Mouse (Mus musculus): Measurements from ENCODE around the gene Tmed6. TPM values are rescaled to one million over a fixed set of nuclear protein-coding genes. Genes with fewer than 3 reads are reported as not detected.
A peak's percentile ranks its signal among the peaks of the same experiment; 100 is the strongest.
"Not testable (repeated sequence)": the region's sequence is repeated elsewhere in the genome, so short reads cannot be mapped to it uniquely, and the experiment has no call there.

Tmed6 gene
- polyA plus RNA-seq, 1 experiment from 2014 or later, result not detected

DNA sequence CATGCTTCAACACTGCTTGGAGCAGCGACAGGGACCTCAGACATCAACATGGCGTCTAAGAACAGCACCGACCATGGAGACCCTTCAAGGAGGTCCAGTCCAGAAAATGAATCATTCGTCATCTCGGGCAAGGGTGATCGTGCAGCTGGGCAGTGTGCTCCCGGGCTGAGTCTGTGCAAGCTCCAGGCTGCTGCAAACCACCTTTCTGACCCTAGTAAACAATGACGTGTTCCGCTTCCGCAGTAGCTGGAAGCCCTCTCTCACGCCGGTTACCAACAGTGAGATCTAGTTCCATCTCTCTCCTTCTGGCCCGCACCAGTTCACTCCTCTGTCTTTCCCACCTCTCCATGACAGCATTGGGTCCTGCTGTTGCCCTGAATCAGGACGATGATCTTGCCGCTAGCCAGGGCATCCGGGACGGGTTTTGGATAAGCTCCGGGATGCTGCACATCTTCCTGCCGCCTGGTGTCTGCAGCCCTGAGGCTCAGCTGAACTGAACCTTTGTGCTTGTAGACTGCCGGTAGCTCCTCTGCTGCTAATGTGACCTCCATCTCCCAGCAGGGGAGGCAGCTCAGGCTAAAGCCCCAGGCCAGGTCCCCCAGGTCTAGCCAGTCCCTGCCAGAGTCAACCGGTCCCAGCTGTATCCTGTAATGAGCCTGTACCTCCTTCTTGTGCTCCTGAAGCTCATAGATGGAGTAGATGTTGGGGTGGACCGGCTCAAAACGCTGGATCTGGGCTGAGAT is 43.7 kb upstream of the Tmed6 start:
- Histone ChIP-seq H3K9me3 (ENCODE audit: control insufficient read depth, low read length) (no peaks in the 10 kb centered on the region), H3K27me3 (ENCODE audit: control insufficient read depth, insufficient read depth, low read length) (no peaks in the 10 kb centered on the region), H3K4me2 (replicated peaks; ENCODE audit: low read depth, low read length) (no peak overlapping the region; the same call in 1 of the 2 replicates), H3K9ac (ENCODE audit: low read depth, low read length) (no peak overlapping the region), H3K27ac (ENCODE audit: low read depth, low read length) (no peak overlapping the region), H3K4me1 (replicated peaks; ENCODE audit: control insufficient read depth, insufficient read depth, low read length) (no peaks in the 10 kb centered on the region), H3K4me3 (ENCODE audit: low read depth, low read length) (no peak overlapping the region), H3K36me3 (ENCODE audit: control insufficient read depth, insufficient read depth, low read length) (no peaks in the 10 kb centered on the region)
- ATAC-seq (ENCODE audit: low FRiP score), result no peak
- 72% methylated on average over 23 of the region's 23 CpGs for WGBS
- no peak for DNase-seq (ENCODE audit: low spot score)

DNA sequence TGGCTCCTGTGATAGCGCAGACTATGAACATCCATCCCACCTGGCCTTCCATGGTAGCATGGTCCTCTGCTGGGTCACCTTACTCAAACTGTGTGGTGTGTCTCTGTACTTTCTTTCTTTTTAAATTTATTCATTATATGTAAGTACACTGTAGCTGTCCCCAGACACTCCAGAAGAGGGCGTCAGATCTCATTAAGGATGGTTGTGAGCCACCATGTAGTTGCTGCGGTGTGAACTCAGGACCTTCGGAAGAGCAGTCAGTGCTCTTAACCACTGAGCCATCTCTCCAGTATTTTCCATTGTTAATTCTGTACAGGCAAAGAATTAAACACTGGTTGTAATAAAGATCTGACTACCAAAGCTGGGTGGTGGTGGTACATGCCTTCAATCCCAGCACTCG is 42.6 kb upstream of the Tmed6 start:
- not testable (repeated sequence) for H3K4me2 ChIP-seq (replicated peaks; ENCODE audit: low read depth, low read length); H3K36me3 ChIP-seq (ENCODE audit: control insufficient read depth, insufficient read depth, low read length); H3K9ac ChIP-seq (ENCODE audit: low read depth, low read length); H3K4me3 ChIP-seq (ENCODE audit: low read depth, low read length); H3K4me1 ChIP-seq (replicated peaks; ENCODE audit: control insufficient read depth, insufficient read depth, low read length); H3K27ac ChIP-seq (ENCODE audit: low read depth, low read length); H3K27me3 ChIP-seq (ENCODE audit: control insufficient read depth, insufficient read depth, low read length); ATAC-seq (ENCODE audit: low FRiP score); DNase-seq (ENCODE audit: low spot score); H3K9me3 ChIP-seq (ENCODE audit: control insufficient read depth, low read length)
- WGBS, result 99% methylated on average over 5 of the region's 5 CpGs

- H3K4me2 ChIP-seq (replicated peaks; ENCODE audit: low read depth, low read length), result no peak overlapping the region
- DNase-seq (ENCODE audit: low spot score) (peak; percentile 88), ATAC-seq (ENCODE audit: low FRiP score) (no peak)
- H3K4me3 ChIP-seq (ENCODE audit: low read depth, low read length), result no peak overlapping the region
- H3K36me3 ChIP-seq (ENCODE audit: control insufficient read depth, insufficient read depth, low read length), result no peaks in the 10 kb centered on the region
- H3K9ac ChIP-seq (ENCODE audit: low read depth, low read length), result no peak overlapping the region
- H3K4me1 ChIP-seq (replicated peaks; ENCODE audit: control insufficient read depth, insufficient read depth, low read length), result no peaks in the 10 kb centered on the region
- WGBS, result 8% methylated on average over 4 of the region's 4 CpGs
- H3K27me3 ChIP-seq (ENCODE audit: control insufficient read depth, insufficient read depth, low read length), result no peaks in the 10 kb centered on the region
- no peaks in the 10 kb centered on the region for H3K9me3 ChIP-seq (ENCODE audit: control insufficient read depth, low read length)
- no peak overlapping the region for H3K27ac ChIP-seq (ENCODE audit: low read depth, low read length)
These were observed 39.1 kb upstream of the Tmed6 start for GRCm38 (mm10) chr8:107104547-107104946.

DNA sequence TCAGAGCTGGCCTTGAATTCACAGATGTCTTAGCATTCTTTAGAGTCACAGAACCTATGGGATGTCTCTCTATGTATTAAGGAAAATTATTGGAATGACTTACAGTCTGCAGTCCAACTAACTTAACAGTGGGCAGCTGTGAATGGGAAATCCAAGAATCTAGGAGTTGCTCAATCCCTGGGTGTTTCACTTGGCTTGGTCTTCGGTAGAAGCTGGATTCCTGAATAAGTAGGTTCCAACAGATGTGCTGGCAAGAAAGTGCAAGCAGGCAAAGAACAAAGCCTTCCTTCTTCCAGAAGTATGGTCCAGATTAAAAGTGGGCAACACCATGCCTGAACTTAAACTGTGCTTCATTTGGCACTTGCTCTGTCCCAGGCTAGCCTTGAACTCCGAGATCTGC is 35.2 kb upstream of the Tmed6 start:
- H3K9me3 ChIP-seq (ENCODE audit: control insufficient read depth, low read length), result no peaks in the 10 kb centered on the region
- 91% methylated on average over 2 of the region's 2 CpGs for WGBS
- no peak overlapping the region for H3K4me2 ChIP-seq (replicated peaks; ENCODE audit: low read depth, low read length)
- no peaks in the 10 kb centered on the region for H3K27me3 ChIP-seq (ENCODE audit: control insufficient read depth, insufficient read depth, low read length)
- H3K36me3 ChIP-seq (ENCODE audit: control insufficient read depth, insufficient read depth, low read length), result no peaks in the 10 kb centered on the region
- DNase-seq (ENCODE audit: low spot score), result no peak
- ATAC-seq (ENCODE audit: low FRiP score), result no peak
- H3K9ac ChIP-seq (ENCODE audit: low read depth, low read length), result no peak overlapping the region
- H3K4me1 ChIP-seq (replicated peaks; ENCODE audit: control insufficient read depth, insufficient read depth, low read length), result no peaks in the 10 kb centered on the region
- H3K4me3 ChIP-seq (ENCODE audit: low read depth, low read length), result no peak overlapping the region
- no peak overlapping the region for H3K27ac ChIP-seq (ENCODE audit: low read depth, low read length)

DNA sequence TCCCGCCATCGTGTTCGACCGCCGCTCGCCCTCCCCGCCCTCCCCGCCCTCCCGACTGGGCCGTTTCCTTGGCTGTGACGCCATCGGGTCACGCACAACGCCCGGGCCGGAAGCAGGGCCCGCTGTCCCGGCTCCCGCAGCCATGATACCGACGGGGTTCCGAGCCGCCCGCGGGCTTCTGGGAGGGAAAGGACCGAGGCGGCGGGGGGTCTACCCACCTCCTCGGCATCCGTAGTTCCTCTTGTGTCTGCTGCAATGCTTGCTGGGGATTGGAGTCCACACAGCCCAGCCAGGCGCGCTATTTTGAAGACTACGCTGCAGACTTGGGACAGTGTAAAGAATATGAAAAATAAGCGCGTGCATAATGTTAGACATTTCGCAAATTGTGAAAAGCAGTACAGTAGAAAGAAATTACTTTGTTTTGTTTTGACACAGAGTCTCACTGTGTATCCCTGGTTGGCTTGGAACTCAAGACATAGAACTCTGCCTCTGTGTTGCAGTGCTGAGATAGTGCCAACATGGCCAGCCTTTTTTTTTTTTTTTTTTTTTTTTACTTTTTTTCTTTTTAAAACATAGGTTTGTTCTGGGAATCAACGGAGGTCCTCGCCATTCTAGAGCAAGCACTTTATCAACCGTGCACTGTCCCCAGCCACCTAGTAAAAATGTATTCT is 31.1 kb upstream of the Tmed6 start, which contains the start of gene Terf2:
Gene Terf2 (minus strand): TSS at position 182 of the 671 bp plus-strand sequence.
- H3K27ac ChIP-seq (ENCODE audit: low read depth, low read length), result peak within 1 kb of the TSS; percentile 81

DNA sequence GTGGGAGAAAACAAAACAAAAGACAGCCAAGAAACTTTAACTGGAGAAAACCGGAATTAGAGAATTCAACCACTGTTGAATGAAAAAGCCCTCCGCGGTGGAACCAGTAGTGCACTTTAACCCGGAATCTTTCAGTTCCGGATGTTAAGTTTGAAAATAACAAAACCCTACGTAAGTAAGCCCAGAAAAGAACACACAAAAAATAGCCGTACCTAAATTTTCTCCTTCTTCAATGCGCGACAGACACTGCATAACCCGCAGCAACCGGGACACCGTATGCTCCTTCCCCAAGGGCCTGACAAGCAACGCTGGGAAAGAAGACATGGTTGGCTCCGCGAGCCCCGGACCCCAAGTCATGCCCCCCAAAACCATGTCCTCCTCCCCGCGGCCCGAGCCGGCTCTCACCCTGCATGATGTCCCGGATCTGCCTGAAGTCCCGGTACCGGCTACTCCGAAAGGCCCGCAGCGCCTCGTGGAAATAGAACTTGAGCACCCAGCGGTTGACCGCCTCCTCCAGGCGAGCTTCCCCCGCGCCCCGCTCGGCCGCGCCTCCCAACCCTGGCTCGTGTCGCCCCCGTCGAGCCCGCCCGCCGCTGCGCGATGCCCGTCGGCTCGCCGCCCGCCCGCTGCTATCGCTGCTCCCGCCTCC is 30.4 kb upstream of the Tmed6 start:
- 0 out of 2 replicates have a peak, but pooled peaks cover 2% of the 10 kb centered on the region for H3K36me3 ChIP-seq (ENCODE audit: control insufficient read depth, insufficient read depth, low read length)
- H3K9me3 ChIP-seq (ENCODE audit: control insufficient read depth, low read length), result no peaks in the 10 kb centered on the region
- peak overlapping the region; percentile 61 for H3K4me2 ChIP-seq (replicated peaks; ENCODE audit: low read depth, low read length)
- DNase-seq (ENCODE audit: low spot score) (no peak), ATAC-seq (ENCODE audit: low FRiP score) (peak; percentile 85)
- no peaks in the 10 kb centered on the region for H3K27me3 ChIP-seq (ENCODE audit: control insufficient read depth, insufficient read depth, low read length)
- peak overlapping the region; percentile 91 for H3K9ac ChIP-seq (ENCODE audit: low read depth, low read length)
- peak overlapping the region; percentile 81 for H3K27ac ChIP-seq (ENCODE audit: low read depth, low read length)
- no peaks in the 10 kb centered on the region for H3K4me1 ChIP-seq (replicated peaks; ENCODE audit: control insufficient read depth, insufficient read depth, low read length)
- peak overlapping the region; percentile 89 for H3K4me3 ChIP-seq (ENCODE audit: low read depth, low read length)
- WGBS, result under 1% methylated on average over 47 of the region's 53 CpGs

More for the DNA sequence above, 31.1 kb upstream of the Tmed6 start, which contains the start of gene Terf2:
- ATAC-seq (ENCODE audit: low FRiP score) (peak; percentile 96), DNase-seq (ENCODE audit: low spot score) (peak; percentile 98)
- H3K9me3 ChIP-seq (ENCODE audit: control insufficient read depth, low read length), result no peaks in the 10 kb centered on the region
- no peaks in the 10 kb centered on the region for H3K4me1 ChIP-seq (replicated peaks; ENCODE audit: control insufficient read depth, insufficient read depth, low read length)
- 5% methylated on average over 31 of the region's 39 CpGs for WGBS
- H3K4me3 ChIP-seq (ENCODE audit: low read depth, low read length), result peak within 1 kb of the TSS; percentile 89
- peak within 1 kb of the TSS; percentile 61 for H3K4me2 ChIP-seq (replicated peaks; ENCODE audit: low read depth, low read length)
- H3K27me3 ChIP-seq (ENCODE audit: control insufficient read depth, insufficient read depth, low read length), result no peaks in the 10 kb centered on the region
- H3K9ac ChIP-seq (ENCODE audit: low read depth, low read length), result peak within 1 kb of the TSS; percentile 91
- no peaks in the 10 kb centered on the region for H3K36me3 ChIP-seq (ENCODE audit: control insufficient read depth, insufficient read depth, low read length)

DNA sequence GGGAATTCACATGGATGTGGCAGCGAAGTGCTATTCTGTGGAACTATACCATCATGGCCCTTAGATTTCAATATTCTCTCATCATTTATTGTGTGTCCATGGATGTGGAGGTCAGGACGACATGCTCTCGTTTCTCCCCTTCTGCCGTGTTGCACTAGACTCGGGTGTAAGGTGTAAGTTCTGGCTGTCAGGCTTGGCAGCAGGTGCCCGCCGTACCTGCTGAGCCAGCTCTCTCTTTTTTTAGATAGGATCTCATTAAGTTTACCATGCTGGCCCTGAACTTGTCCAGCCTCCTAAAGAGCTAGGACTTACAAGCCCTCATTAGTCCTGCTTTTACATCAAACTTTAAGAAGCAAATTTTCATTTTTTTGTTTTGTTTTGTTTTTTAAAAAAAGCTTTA is 25.1 kb upstream of the Tmed6 start:
- WGBS, result 96% methylated on average over 7 of the region's 7 CpGs
- Histone ChIP-seq H3K36me3 (ENCODE audit: control insufficient read depth, insufficient read depth, low read length) (peaks cover 4% of the 10 kb centered on the region; the same call in 1 of the 2 replicates), H3K4me1 (replicated peaks; ENCODE audit: control insufficient read depth, insufficient read depth, low read length) (no peaks in the 10 kb centered on the region), H3K4me3 (ENCODE audit: low read depth, low read length) (no peak overlapping the region), H3K27me3 (ENCODE audit: control insufficient read depth, insufficient read depth, low read length) (no peaks in the 10 kb centered on the region), H3K27ac (ENCODE audit: low read depth, low read length) (no peak overlapping the region), H3K9me3 (ENCODE audit: control insufficient read depth, low read length) (no peaks in the 10 kb centered on the region), H3K4me2 (replicated peaks; ENCODE audit: low read depth, low read length) (no peak overlapping the region), H3K9ac (ENCODE audit: low read depth, low read length) (no peak overlapping the region)
- ATAC-seq (ENCODE audit: low FRiP score), result no peak
- DNase-seq (ENCODE audit: low spot score), result no peak

DNA sequence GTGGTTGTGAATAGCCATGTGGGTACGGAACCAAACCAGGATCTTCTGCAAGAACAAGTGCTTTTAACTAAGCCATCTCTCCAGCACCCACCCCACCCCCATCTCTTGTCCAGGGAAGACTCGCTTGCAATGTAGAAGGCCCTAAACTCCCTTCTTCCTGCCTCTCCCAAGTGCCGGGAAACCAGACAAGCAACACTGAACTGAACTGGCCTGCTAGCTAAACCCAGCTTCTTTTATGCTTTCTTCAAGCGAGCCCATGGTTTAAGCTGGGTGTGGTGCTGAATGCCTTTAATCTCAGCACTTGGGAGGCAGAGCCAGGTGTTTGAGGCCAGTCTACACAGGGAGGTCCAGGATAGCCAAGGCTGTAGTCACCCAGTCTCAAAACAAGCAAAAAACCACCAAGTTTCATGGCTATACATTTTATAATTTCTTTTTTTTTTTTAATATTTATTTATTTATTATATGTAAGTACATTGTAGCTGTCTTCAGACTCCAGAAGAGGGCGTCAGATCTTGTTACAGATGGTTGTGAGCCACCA is 23.2 kb upstream of the Tmed6 start:
- Histone ChIP-seq H3K27me3 (ENCODE audit: control insufficient read depth, insufficient read depth, low read length) (no peaks in the 10 kb centered on the region), H3K36me3 (ENCODE audit: control insufficient read depth, insufficient read depth, low read length) (peaks cover 6% of the 10 kb centered on the region; the same call in 1 of the 2 replicates), H3K9ac (ENCODE audit: low read depth, low read length) (no peak overlapping the region), H3K9me3 (ENCODE audit: control insufficient read depth, low read length) (no peaks in the 10 kb centered on the region), H3K4me2 (replicated peaks; ENCODE audit: low read depth, low read length) (no peak overlapping the region), H3K4me3 (ENCODE audit: low read depth, low read length) (no peak overlapping the region), H3K27ac (ENCODE audit: low read depth, low read length) (no peak overlapping the region), H3K4me1 (replicated peaks; ENCODE audit: control insufficient read depth, insufficient read depth, low read length) (no peaks in the 10 kb centered on the region)
- DNase-seq (ENCODE audit: low spot score) (no peak), ATAC-seq (ENCODE audit: low FRiP score) (no peak)
- 94% methylated on average over 5 of the region's 5 CpGs for WGBS

Data from hindbrain, embryonic 11.5 days (tissue).